Mouse (Mus musculus) activated CD4-positive, CD25-positive, alpha-beta regulatory T cell, adult 4 months (primary cell): ENCODE results near the gene Sorbs1. TPM values are rescaled to one million over a fixed set of nuclear protein-coding genes. Genes with fewer than 3 reads are reported as not detected.

Experiments used
- ATAC-seq: one replicate; pipeline ENCODE4 v1.8.0; 2017
- polyA plus RNA-seq, 2 experiments: library from polyadenylated mRNA; unstranded; fragments of 100-300 nt; shearing (Covaris generic); gene quantifications; one replicate each; pipeline ENCODE4 v1.2.1; 2017

The Sorbs1 gene
- polyA plus RNA-seq, 2 experiments from 2014 or later: 14.0 to 15.7 TPM

GRCm38 (mm10) chr19:40435797-40436196, 77.8 kb downstream of the Sorbs1 start:
- no peak for ATAC-seq

GRCm38 (mm10) chr19:40435045-40435444, 78.5 kb downstream of the Sorbs1 start:
- ATAC-seq: no peak

DNA sequence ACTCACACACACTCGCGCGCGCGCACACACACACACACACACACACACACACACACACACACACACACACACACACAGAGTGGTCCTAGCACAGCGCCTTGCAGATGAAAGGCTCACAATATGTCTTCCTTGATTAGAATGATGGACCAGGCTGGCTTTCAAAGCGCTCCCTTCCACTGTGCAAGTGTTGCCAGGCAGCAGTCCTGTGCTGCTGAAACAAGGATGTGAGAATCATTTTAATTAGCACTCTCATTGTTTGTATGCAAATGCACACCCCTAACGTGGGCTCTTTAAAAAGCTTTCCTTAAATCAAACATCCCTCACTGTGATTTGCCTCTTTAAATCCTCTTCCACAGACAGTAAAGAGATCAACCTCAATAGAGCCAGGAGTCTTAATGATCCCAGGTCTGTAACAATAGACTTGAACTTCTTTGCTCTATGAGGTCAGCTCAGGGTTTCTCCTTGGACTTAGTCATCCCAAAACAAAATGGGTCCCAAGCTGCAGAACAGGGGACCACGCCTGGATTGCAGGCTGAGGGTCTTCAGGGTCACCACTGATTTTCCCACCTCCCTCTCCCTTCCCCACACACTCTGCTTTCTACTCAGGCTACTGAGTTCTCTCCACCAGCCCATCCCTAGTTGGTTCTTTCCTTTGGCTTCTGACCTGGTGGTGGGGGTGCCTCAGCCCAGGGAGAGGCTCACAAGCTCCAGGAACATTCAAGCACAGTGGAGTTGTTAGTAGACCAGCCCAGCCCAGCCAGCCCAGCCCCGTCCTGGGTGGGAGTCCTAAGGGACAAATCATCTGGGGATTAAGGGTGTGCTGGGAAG, 79.3 kb downstream of the Sorbs1 start:
- no peak for ATAC-seq

DNA sequence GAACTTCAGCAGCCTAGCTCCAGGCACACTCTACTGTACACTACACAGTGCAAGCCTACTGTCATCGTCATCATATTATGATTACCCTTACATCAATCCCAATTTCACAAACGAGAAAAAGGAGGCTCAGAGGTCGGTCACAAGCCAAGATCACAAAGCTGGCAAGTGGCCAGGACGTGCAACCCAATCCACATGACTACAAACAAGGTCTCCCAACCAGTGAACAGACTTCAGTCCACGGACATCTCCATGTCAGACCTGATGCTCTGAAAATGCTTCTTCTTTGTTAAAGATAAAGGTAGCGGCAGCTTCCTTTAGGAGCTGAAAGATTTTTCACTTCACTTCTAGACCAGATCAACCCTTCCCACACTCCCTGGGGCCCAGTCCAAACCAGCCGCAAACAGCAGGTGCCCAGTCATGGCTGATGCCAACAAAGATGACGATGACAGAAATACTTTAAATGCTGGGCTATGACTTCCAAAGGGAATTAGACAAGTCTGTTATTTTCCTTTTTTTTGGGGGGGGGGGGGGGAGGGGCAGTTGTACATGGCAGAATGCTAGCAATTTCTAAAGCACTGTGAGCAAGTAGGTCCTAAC, 80.2 kb downstream of the Sorbs1 start:
- no peak for ATAC-seq

DNA sequence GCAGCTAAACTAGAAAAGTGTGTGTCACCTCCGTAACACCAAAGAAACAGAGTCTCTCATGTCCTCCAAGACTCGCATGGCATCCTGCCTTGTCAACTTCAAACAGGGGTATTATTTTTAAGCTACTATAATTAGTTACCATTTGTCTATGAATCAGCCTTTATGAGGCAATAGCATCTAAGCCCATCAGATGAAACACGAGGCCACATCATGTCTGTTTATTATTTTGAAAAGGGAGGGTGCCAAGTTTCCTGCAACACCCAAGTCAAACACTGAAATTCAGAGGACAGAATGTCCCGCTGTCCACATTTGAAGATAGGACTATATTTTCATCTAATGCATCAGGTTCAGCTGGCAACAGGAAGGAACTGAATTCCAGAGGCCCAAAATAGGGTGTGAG, 81.6 kb downstream of the Sorbs1 start:
- no peak for ATAC-seq

- ATAC-seq: no peak
Observed at GRCm38 (mm10) chr19:40429572-40429971, 84.0 kb downstream of the Sorbs1 start.

DNA sequence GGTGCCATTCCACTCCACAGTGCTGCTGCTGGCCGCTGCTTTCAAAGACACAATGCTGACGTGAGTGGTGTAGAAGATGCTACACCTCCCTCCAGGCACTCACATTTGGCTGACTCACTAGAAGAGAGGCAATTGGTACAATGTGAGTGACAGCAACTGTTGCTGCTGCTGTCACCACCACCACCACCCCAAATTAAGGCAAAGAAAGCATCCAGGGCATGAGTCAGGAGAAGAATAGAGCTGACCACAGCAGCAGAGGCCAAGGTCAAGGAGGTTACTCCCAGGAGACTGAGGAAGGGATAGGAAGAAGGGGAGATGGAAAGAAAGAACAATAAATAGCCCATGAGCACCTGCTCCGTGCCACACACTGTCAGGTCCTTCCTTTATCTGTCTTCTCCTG, 84.4 kb downstream of the Sorbs1 start:
- no peak for ATAC-seq

DNA sequence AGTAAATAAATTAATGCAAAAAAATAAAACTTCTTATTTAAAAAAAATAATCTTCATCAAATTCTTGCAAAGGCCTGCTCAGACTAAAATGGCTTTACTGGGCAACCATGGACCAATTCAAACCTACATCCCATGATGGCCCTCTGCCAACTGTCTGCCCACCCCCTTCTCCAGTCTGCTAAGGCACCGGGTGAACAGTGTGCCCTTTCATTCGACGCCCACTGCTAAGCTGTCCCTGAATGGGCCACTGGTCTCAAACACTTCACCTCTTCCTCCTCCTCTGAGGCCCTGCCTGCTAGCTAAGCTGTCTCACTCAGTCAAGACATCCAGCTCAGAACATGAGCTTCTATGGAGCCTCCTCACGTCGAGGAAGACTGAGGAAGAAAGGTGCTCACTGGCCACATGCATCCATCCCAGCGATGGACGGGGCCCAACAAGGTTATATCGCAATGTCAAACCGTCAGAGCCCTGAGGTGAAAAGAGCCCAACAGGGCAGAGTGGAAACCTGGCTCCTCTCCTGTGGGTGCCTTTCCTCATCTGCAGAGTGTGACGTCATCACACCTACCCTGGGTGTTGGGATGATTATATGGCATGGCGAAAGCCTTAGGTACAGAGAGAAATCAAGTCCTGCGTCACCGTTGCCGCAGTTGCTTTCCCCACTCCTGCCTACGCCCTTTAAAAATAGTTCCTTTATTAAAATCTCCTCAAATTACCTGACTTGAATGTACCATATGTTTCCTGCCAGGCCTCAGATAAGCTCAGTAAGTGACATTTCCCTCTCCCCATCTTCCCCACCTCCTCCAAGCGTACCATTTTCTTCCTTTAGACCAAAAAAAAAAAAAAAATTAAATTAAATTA, 87.2 kb downstream of the Sorbs1 start:
- ATAC-seq: no peak

- ATAC-seq: no peak
Observed at GRCm38 (mm10) chr19:40425326-40425725, 88.3 kb downstream of the Sorbs1 start.

- ATAC-seq: no peak
Observed at GRCm38 (mm10) chr19:40421037-40421436, 92.5 kb downstream of the Sorbs1 start.

GRCm38 (mm10) chr19:40419315-40419714, 94.3 kb downstream of the Sorbs1 start:
- no peak for ATAC-seq

GRCm38 (mm10) chr19:40417155-40417821, 96.3 kb downstream of the Sorbs1 start:
- no peak for ATAC-seq

DNA sequence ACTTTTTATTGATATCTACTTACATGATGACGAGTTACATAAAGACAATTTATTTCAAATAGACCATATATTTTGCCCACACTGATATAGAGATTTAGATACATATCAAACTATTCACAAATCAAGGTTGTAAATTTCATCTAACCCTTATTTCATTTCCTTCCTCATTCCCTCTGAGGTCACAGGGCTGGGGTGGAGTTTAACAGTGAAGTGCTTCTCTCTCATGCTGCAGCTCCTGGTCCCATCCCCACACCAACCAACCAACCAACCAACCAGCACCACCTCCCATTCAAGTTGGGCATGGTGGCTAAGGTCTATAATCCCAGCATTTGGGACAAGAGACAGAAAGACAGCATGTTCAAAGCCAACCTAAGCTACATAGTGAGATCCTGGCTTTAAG, 97.9 kb downstream of the Sorbs1 start:
- ATAC-seq: no peak

GRCm38 (mm10) chr19:40414798-40415475, 98.6 kb downstream of the Sorbs1 start:
- ATAC-seq: no peak

- no peak for ATAC-seq
Observed at GRCm38 (mm10) chr19:40414386-40414785, 99.2 kb downstream of the Sorbs1 start.

- ATAC-seq: no peak
Observed at GRCm38 (mm10) chr19:40411379-40411813, 102.2 kb downstream of the Sorbs1 start.

DNA sequence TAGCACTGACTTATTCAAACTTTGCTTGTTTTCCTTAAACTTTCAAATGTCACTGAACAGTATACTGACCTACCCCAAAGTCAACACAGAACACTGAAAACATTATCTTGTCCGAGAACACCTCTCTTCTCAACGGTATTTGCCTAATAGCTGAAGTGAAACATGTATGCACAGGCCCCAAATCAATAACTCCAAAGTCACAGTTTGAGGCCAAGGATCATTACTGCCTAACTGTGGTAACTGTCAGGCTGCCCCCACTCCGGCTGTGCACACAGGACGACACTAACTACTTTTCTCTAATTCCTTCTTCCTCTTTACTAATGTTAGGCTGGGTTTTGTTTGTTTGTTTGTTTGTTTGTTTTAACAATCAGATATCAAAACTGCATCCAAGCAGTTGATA, 103.1 kb downstream of the Sorbs1 start:
- ATAC-seq: no peak

DNA sequence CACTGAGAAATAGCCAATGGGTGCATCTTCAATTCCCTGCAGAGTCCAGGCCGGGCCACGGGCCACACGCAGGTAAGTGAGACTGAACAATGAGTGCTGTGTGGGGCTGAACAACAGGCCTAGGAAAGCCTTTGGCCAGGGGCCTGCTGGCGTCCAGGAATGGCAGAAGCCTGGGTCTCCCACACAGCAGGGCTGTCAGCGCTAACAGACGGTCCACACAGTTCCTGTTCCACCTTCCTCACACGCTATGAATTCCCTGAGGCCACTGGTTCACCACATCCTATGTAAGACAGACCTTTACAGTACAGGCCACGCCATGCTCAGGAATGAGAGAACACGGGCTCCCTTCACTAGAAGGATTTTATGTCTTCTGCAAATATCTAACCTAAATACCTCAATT, 103.5 kb downstream of the Sorbs1 start:
- no peak for ATAC-seq

GRCm38 (mm10) chr19:40409500-40410035, 104.0 kb downstream of the Sorbs1 start:
- ATAC-seq: no peak

DNA sequence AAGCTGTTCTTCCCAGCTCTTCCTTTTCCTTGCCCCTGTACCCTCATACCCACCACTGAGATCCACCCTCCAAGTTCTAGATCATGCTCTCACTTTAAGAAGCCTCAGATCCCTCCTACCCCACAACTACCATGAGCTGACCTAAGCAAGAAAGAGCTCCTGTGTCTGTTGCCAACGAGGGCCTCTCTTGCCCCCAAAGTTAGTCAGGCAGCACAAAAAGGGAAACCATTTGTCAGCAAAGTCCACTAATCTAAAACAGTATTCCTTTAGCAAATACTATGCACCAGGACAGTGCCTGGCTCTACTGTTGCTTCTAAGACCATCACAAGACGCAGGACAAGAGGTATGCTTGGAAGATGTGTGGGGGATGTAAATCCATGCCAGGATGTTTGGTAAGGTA, 106.4 kb downstream of the Sorbs1 start:
- no peak for ATAC-seq

DNA sequence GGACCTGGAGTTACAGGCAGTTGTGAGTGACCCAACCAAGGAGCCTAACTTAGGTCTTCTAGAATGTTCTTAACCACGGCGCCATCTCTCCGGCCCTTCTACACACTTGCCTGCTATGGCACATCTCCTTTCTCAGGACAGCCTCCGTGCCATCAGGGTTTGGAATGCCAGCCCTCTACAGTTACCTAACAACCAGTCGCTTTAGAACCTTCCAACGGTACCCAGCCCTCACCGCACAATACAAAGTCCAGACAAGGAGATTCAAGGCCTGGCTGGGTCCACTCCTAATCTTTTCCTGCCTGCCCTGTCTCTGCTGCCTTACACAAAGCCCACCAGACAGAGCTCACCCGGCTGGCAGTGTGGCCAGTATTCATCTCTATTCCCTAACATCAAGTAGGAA, 106.9 kb downstream of the Sorbs1 start:
- no peak for ATAC-seq

DNA sequence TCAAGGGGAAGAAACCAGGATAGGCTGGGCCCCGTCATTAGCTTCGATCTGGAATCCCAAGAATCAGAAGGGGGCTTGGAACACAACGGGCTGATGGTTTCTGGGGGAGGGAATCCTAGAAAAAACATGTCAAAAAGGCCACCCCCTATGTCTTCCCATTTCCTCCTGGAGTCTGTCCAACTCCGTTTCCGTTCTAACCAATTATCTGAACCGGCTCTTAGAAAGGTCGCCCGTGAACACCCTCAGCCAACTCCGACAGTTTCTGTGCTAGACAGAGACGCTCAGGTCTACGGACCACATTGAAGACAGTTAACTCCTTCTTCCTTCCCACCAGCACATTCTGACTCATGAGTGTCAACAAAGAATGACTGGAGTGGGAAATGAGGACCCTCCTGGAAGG, 107.8 kb downstream of the Sorbs1 start:
- no peak for ATAC-seq
